Mouse (Mus musculus) monocyte, adult 2 months (primary cell): ENCODE data around the gene Aire.

ENCODE experiments used
- DNase-seq, 2 experiments: peaks; one replicate each; pipeline ENCODE4 v3.0.0; 2022; ENCODE audit warnings: low spot score in 2 of 2, low read depth in 1 of 2

The Aire gene

GRCm38 (mm10) chr10:78043406-78043836, at the start of gene Aire:
Gene Aire (minus strand): TSS chr10:78043610.
- peak in 1 of 2 experiments; percentile 46 for DNase-seq

- no peak for DNase-seq
Measured at GRCm38 (mm10) chr10:78092725-78093029, 49.3 kb upstream of the Aire start.

GRCm38 (mm10) chr10:78091865-78092724, 48.7 kb upstream of the Aire start:
- no peak for DNase-seq

GRCm38 (mm10) chr10:78090706-78091491, 47.5 kb upstream of the Aire start:
- no peak for DNase-seq

GRCm38 (mm10) chr10:78090246-78090645, 46.8 kb upstream of the Aire start:
- no peak for DNase-seq

- DNase-seq = peak; percentile 63 to 68
Measured at GRCm38 (mm10) chr10:78087101-78087511, 43.7 kb upstream of the Aire start.

- peak; percentile 50 to 58 for DNase-seq
Measured at GRCm38 (mm10) chr10:78086444-78087061, 43.1 kb upstream of the Aire start.

- DNase-seq = no peak
Measured at GRCm38 (mm10) chr10:78085711-78086110, 42.3 kb upstream of the Aire start.

GRCm38 (mm10) chr10:78084073-78084472, 40.7 kb upstream of the Aire start:
- DNase-seq = no peak

- no peak for DNase-seq
Measured at GRCm38 (mm10) chr10:78079955-78080591, 36.7 kb upstream of the Aire start.

GRCm38 (mm10) chr10:78078276-78078675, 34.9 kb upstream of the Aire start:
- DNase-seq = no peak

GRCm38 (mm10) chr10:78077862-78078261, 34.5 kb upstream of the Aire start:
- DNase-seq = no peak

- DNase-seq = no peak
Measured at GRCm38 (mm10) chr10:78074977-78075376, 31.6 kb upstream of the Aire start.

- no peak for DNase-seq
Measured at GRCm38 (mm10) chr10:78074151-78074550, 30.7 kb upstream of the Aire start.

GRCm38 (mm10) chr10:78069101-78070011, 25.9 kb upstream of the Aire start, which contains the start of gene Icosl:
Gene Icosl (plus strand): TSS chr10:78069302.
- DNase-seq = peak; percentile 21 to 56

- DNase-seq = no peak
Measured at GRCm38 (mm10) chr10:78068541-78068940, 25.1 kb upstream of the Aire start.

GRCm38 (mm10) chr10:78067226-78067625, 23.8 kb upstream of the Aire start:
- DNase-seq = no peak

- DNase-seq = no peak
Measured at GRCm38 (mm10) chr10:78063122-78063521, 19.7 kb upstream of the Aire start.

- no peak for DNase-seq
Measured at GRCm38 (mm10) chr10:78057056-78057455, 13.6 kb upstream of the Aire start.
